9 mouse cellular contexts compared by ENCODE assay signal in the genomic region with DNA sequence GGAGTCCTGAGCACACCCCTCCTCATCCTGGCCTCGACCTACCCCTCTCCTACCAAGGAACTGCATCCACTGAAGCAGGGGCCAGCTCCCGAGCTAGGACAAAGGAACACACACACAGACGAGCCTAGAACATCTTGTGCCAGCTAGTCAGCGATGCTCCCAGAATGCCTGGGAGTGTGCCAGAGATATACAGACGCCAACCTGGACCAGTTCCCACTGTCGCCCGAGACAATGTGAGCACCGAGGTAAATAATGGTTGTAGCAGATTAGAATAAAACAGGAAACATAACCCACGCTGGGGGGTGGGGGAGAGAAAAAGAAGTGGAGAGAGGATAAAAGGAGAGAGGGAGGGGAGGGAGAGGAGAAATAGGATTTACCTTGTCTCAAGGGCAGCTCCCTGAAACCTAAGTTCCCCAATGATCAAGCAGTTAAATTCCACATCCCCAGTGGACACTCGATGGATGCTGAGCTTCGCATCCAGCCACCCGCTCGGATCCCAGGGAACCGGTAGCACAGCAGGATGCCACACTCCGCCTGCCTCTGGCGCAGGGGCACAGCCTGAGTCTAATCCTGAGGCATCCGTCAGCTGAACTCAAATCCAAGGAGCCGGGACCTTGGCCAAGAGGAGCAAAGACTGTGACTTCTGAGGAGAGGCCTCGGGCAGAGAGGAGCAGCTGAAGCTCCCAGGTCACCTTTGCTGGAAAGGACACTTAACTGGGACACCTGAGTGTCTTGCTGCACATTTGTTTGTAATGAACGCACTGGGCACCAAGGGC. TPM values are rescaled to one million over a fixed set of nuclear protein-coding genes. Genes with fewer than 3 reads are reported as not detected.
DNase-seq lines count a peak whose midpoint lies in the region; ATAC-seq lines count a peak whose summit lies in the region.
"Had no signal": no experiment of that assay in that cellular context is flagged by ENCODE, and none has a peak within 500 bp of the region (broad histone marks: within the 10 kb centered on the region; RNA-seq: fewer than 3 reads in every experiment).

No protein-coding gene starts in this region.

- no peak overlapping the region for H3K4me2 ChIP-seq in forebrain, embryonic 12.5 days
- H3K4me2 ChIP-seq in forebrain, embryonic 11.5 days (ENCODE audit: low read depth, low read length, severe bottlenecking): no peak overlapping the region

- peak overlapping the region; percentile 50; the same call in 1 of the 2 replicates for H3K27ac ChIP-seq in forebrain, embryonic 12.5 days
- no peak overlapping the region for H3K27ac ChIP-seq in forebrain, embryonic 11.5 days (ENCODE audit: low read depth, low read length)
- 0 out of 2 replicates have a peak overlapping the region, but pooled peaks have one; percentile 27 for H3K27ac ChIP-seq in limb, embryonic 10.5 days

- H3K4me1 ChIP-seq in forebrain, embryonic 12.5 days: peaks cover 86% of the 10 kb centered on the region
- H3K4me1 ChIP-seq in forebrain, embryonic 11.5 days (replicated peaks; ENCODE audit: control insufficient read depth, insufficient read depth, low read length): peaks cover 13% of the 10 kb centered on the region; the same call in 1 of the 2 replicates
- H3K4me1 ChIP-seq in limb, embryonic 10.5 days: peaks cover 76% of the 10 kb centered on the region

- DNase-seq in forebrain, embryonic 11.5 days (ENCODE audit: low spot score): no peak
- peak; percentile 81 for DNase-seq in Muller cell, postnatal 12 days (ENCODE audit: inconsistent ontology term)
- DNase-seq in heart, postnatal 10 days: peak; percentile 75 to 81
- no peak for DNase-seq in limb, embryonic 10.5 days (ENCODE audit: low spot score)
- DNase-seq in testis, postnatal 14 days (ENCODE audit: low spot score): peak; percentile 73
- DNase-seq in thymus, postnatal 25 days: no peak
- no peak for DNase-seq in retina, postnatal 1 day

- intact Hi-C loops in heart, postnatal 10 days (cut with DNase I): loop anchor here (5.0 kb wide), 1 partner anchor 44 kb away; no protein-coding TSS in a partner anchor

- ATAC-seq in forebrain, embryonic 12.5 days (ENCODE audit: low FRiP score): no peak
- ATAC-seq in forebrain, embryonic 11.5 days (replicated peaks; ENCODE audit: low FRiP score): no peak

- no peaks in the 10 kb centered on the region for H3K9me3 ChIP-seq in forebrain, embryonic 12.5 days
- no peaks in the 10 kb centered on the region for H3K9me3 ChIP-seq in forebrain, embryonic 11.5 days (ENCODE audit: control insufficient read depth, low read length)
- H3K9me3 ChIP-seq in limb, embryonic 10.5 days (replicated peaks): no peaks in the 10 kb centered on the region
- H3K9me3 ChIP-seq: megakaryocyte, embryonic 14.5 days had no signal

- 70% methylated on average over 20 of the region's 20 CpGs for WGBS in forebrain, embryonic 12.5 days
- 77% methylated on average over 20 of the region's 20 CpGs for WGBS in forebrain, embryonic 11.5 days
- WGBS in limb, embryonic 10.5 days: 90% methylated on average over 20 of the region's 20 CpGs

- H3K27me3 ChIP-seq in forebrain, embryonic 12.5 days: no peaks in the 10 kb centered on the region
- H3K27me3 ChIP-seq in forebrain, embryonic 11.5 days (ENCODE audit: control insufficient read depth, insufficient read depth, low read length): no peaks in the 10 kb centered on the region
- no peaks in the 10 kb centered on the region for H3K27me3 ChIP-seq in limb, embryonic 10.5 days (ENCODE audit: low read depth, poor library complexity, severe bottlenecking)

- H3K4me3 ChIP-seq in forebrain, embryonic 12.5 days (replicated peaks): no peak overlapping the region
- H3K4me3 ChIP-seq in forebrain, embryonic 11.5 days (ENCODE audit: low read depth, low read length): no peak overlapping the region
- no peak overlapping the region for H3K4me3 ChIP-seq in limb, embryonic 10.5 days
- H3K4me3 ChIP-seq: megakaryocyte, embryonic 14.5 days had no signal

- H3K9ac ChIP-seq in forebrain, embryonic 12.5 days: no peak overlapping the region
- H3K9ac ChIP-seq in forebrain, embryonic 11.5 days (ENCODE audit: low read length): no peak overlapping the region

- no peaks in the 10 kb centered on the region for H3K36me3 ChIP-seq in forebrain, embryonic 12.5 days (replicated peaks)
- H3K36me3 ChIP-seq in forebrain, embryonic 11.5 days (ENCODE audit: control insufficient read depth, insufficient read depth, low read length): no peaks in the 10 kb centered on the region
- peaks cover 16% of the 10 kb centered on the region for H3K36me3 ChIP-seq in limb, embryonic 10.5 days

RNA-seq across cellular contexts. Expression of gene Vav2, which starts 5.4 kb away (rescaled TPM):
- 15.0 and 17.2 TPM in 2 replicates for polyA plus RNA-seq in forebrain, embryonic 12.5 days (2016; fragmentation: Nextera tagmentation; extraction: Ambion mirVana)
- 12.7 and 15.7 TPM in 2 replicates for polyA plus RNA-seq in forebrain, embryonic 11.5 days (2014; fragmentation: Nextera tagmentation; extraction: Ambion mirVana)
- 10 to 100 TPM; 13.1 to 14.4 TPM for total RNA-seq in heart, postnatal 10 days (2021)
- polyA plus RNA-seq in limb, embryonic 10.5 days (2016; fragmentation: Nextera tagmentation; extraction: Ambion mirVana): 9.2 and 9.6 TPM in 2 replicates

RNA-seq across cellular contexts. Expression of gene Brd3os, which starts 20.6 kb away (rescaled TPM):
- polyA plus RNA-seq in forebrain, embryonic 12.5 days (2016; fragmentation: Nextera tagmentation; extraction: Ambion mirVana): 16.4 and 18.4 TPM in 2 replicates
- polyA plus RNA-seq in forebrain, embryonic 11.5 days (2014; fragmentation: Nextera tagmentation; extraction: Ambion mirVana): 14.4 and 16.0 TPM in 2 replicates
- total RNA-seq in heart, postnatal 10 days (2021): 1 to 10 TPM; 1.1 to 2.1 TPM
- 5.2 and 7.6 TPM in 2 replicates for polyA plus RNA-seq in limb, embryonic 10.5 days (2016; fragmentation: Nextera tagmentation; extraction: Ambion mirVana)

Comparison
In these comparisons a context has a peak if more than half of its experiments do, and no peak if none do; other contexts are left out.
1. DNase-seq: peak in Muller cell, postnatal 12 days (single experiment), heart, postnatal 10 days (2 of 2) and testis, postnatal 14 days (single experiment); none in forebrain, embryonic 11.5 days (single experiment), limb, embryonic 10.5 days (single experiment), thymus, postnatal 25 days (single experiment) and retina, postnatal 1 day (single experiment).